ENCODE assay signal across 9 mouse cellular contexts in the genomic region with DNA sequence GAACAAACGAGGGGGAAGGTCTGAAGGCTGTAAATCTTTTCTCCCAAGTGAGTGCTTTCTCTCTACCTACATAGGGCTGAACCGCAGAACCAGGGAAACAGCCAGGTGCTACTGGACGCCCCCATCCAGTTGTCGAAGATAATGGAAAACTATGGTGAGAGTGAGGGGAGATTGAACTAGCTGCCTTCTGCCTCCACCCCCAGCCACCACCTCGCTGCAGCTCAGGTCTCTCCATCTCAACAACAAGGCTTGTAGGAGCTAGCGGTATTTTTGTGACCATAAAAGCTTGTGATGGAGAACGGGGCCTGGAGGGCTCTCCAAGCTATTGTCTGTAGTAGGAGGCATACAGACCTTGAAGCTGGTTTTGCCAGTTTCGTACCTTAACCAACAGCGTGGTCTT. TPM values are rescaled to one million over a fixed set of nuclear protein-coding genes. Genes with fewer than 3 reads are reported as not detected.
A peak's percentile ranks its signal among the peaks of the same experiment; 100 is the strongest.
DNase-seq lines count a peak whose midpoint lies in the region; ATAC-seq and TF ChIP-seq lines count a peak whose summit lies in the region.
"Had no signal": no experiment of that assay in that cellular context is flagged by ENCODE, and none has a peak within 500 bp of the region (broad histone marks: within the 10 kb centered on the region; RNA-seq: fewer than 3 reads in every experiment).

No protein-coding gene starts in this region.

- no peak for DNase-seq in heart, embryonic 10.5 days (ENCODE audit: low spot score)
- no peak for DNase-seq in heart, postnatal 10 days
- DNase-seq in embryo, embryonic 9.5 days (ENCODE audit: extremely low spot score): no peak
- DNase-seq in left cerebral cortex, postnatal 14 days (ENCODE audit: low spot score in 2 of 2): no peak

- peak overlapping the region; percentile 85 for H3K4me3 ChIP-seq in heart, embryonic 10.5 days
- H3K4me3 ChIP-seq in E14TG2a.4 (replicated peaks; ENCODE audit: low read length): peak overlapping the region; percentile 97
- H3K4me3 ChIP-seq in forebrain, embryonic 16.5 days (replicated peaks; ENCODE audit: low read length): peak overlapping the region; percentile 77
- H3K4me3 ChIP-seq in liver, embryonic 15.5 days (replicated peaks): peak overlapping the region; percentile 84

- H3K4me1 ChIP-seq in heart, embryonic 10.5 days: peaks cover 16% of the 10 kb centered on the region
- H3K4me1 ChIP-seq in E14TG2a.4 (replicated peaks; ENCODE audit: low read depth, low read length): peaks cover 43% of the 10 kb centered on the region
- H3K4me1 ChIP-seq in forebrain, embryonic 16.5 days (replicated peaks; ENCODE audit: control insufficient read depth, insufficient read depth, low read length): peaks cover 14% of the 10 kb centered on the region
- peaks cover 32% of the 10 kb centered on the region for H3K4me1 ChIP-seq in liver, embryonic 15.5 days (replicated peaks)

- TF ChIP-seq CTCF in E14TG2a.4 (conservative IDR thresholded peaks at IDR 0.05; ENCODE audit: low read length): no peak

- ATAC-seq in forebrain, embryonic 16.5 days: no peak
- ATAC-seq in liver, embryonic 15.5 days (ENCODE audit: insufficient read depth): no peak
- no peak for ATAC-seq in monocyte, adult 5-6 weeks (replicated peaks; ENCODE audit: insufficient number of reproducible peaks, low FRiP score, low TSS enrichment, poor library complexity, severe bottlenecking)

- peak overlapping the region; percentile 89 for H3K27ac ChIP-seq in heart, embryonic 10.5 days
- no peak overlapping the region for H3K27ac ChIP-seq in forebrain, embryonic 16.5 days (ENCODE audit: low read length)
- H3K27ac ChIP-seq in liver, embryonic 15.5 days (replicated peaks): peak overlapping the region; percentile 69

- 48% methylated on average over 9 of the region's 9 CpGs for WGBS in heart, embryonic 10.5 days
- 53% methylated on average over 9 of the region's 9 CpGs for WGBS in forebrain, embryonic 16.5 days
- whole genome bisulfite sequencing in liver, embryonic 15.5 days (ENCODE audit: insufficient replicate concordance): 42% methylated on average over 9 of the region's 9 CpGs

- intact Hi-C loops in heart, postnatal 10 days (cut with DNase I): loop anchor here (5.0 kb wide), 1 partner anchor 42 kb away; no protein-coding TSS in a partner anchor
- intact Hi-C loops in left cerebral cortex, postnatal 14 days (cut with DNase I): loop anchor here (5.0 kb wide), 1 partner anchor 42 kb away; no protein-coding TSS in a partner anchor

- H3K27me3 ChIP-seq in heart, embryonic 10.5 days (ENCODE audit: insufficient read depth, poor library complexity, severe bottlenecking): no peaks in the 10 kb centered on the region
- no peaks in the 10 kb centered on the region for H3K27me3 ChIP-seq in E14TG2a.4 (ENCODE audit: insufficient read depth, low read length)
- no peaks in the 10 kb centered on the region for H3K27me3 ChIP-seq in forebrain, embryonic 16.5 days (replicated peaks; ENCODE audit: control insufficient read depth, insufficient read depth, low read length)
- no peaks in the 10 kb centered on the region for H3K27me3 ChIP-seq in liver, embryonic 15.5 days

- peak overlapping the region; percentile 82 for H3K9ac ChIP-seq in forebrain, embryonic 16.5 days (replicated peaks; ENCODE audit: low read depth, low read length)
- H3K9ac ChIP-seq in liver, embryonic 15.5 days: peak overlapping the region; percentile 75

- H3K4me2 ChIP-seq in forebrain, embryonic 16.5 days (ENCODE audit: low read length): peak overlapping the region; percentile 90
- H3K4me2 ChIP-seq in liver, embryonic 15.5 days: peak overlapping the region; percentile 85

- H3K36me3 ChIP-seq in heart, embryonic 10.5 days: peaks cover 65% of the 10 kb centered on the region
- peaks cover 70% of the 10 kb centered on the region for H3K36me3 ChIP-seq in E14TG2a.4 (ENCODE audit: insufficient read depth, low read length)
- H3K36me3 ChIP-seq in forebrain, embryonic 16.5 days (ENCODE audit: control insufficient read depth, insufficient read depth): peaks cover 29% of the 10 kb centered on the region
- peaks cover 63% of the 10 kb centered on the region for H3K36me3 ChIP-seq in liver, embryonic 15.5 days (replicated peaks)

- H3K9me3 ChIP-seq in heart, embryonic 10.5 days: no peaks in the 10 kb centered on the region
- no peaks in the 10 kb centered on the region for H3K9me3 ChIP-seq in E14TG2a.4 (ENCODE audit: low read length)
- H3K9me3 ChIP-seq in forebrain, embryonic 16.5 days (ENCODE audit: control insufficient read depth, low read length): no peaks in the 10 kb centered on the region
- H3K9me3 ChIP-seq in liver, embryonic 15.5 days (replicated peaks): no peaks in the 10 kb centered on the region

RNA-seq across cellular contexts. Expression of a gene that starts 0.8 kb away (rescaled TPM):
- 49.9 and 51.7 TPM in 2 replicates for polyA plus RNA-seq in heart, embryonic 10.5 days (2016; fragmentation: Nextera tagmentation; extraction: Ambion mirVana)
- 10 to 100 TPM; 62.9 to 66.2 TPM for total RNA-seq in heart, postnatal 10 days (2021)
- 77.8 and 84.6 TPM in 2 replicates for polyA plus RNA-seq in forebrain, embryonic 16.5 days (2015; fragmentation: Nextera tagmentation; extraction: Ambion mirVana)
- 24.6 and 28.4 TPM in 2 replicates for polyA plus RNA-seq in liver, embryonic 15.5 days (2015; fragmentation: Nextera tagmentation; extraction: Ambion mirVana)
- total RNA-seq in left cerebral cortex, postnatal 14 days (2021): 10 to 100 TPM; 82.9 to 86.5 TPM
- total RNA-seq in monocyte, adult 5-6 weeks (2017): 56.4 to 86.6 TPM (median 76.3 TPM) in 3 replicates

RNA-seq across cellular contexts. Expression of a gene that starts 13.9 kb away (rescaled TPM):
- 529 and 565 TPM in 2 replicates for polyA plus RNA-seq in heart, embryonic 10.5 days (2016; fragmentation: Nextera tagmentation; extraction: Ambion mirVana)
- total RNA-seq in heart, postnatal 10 days (2021): 100 to 1,000 TPM; 253 to 284 TPM
- polyA plus RNA-seq in forebrain, embryonic 16.5 days (2015; fragmentation: Nextera tagmentation; extraction: Ambion mirVana): 1,152 and 1,198 TPM in 2 replicates
- polyA plus RNA-seq in liver, embryonic 15.5 days (2015; fragmentation: Nextera tagmentation; extraction: Ambion mirVana): 386 and 395 TPM in 2 replicates
- 100 to 1,000 TPM; 917 to 964 TPM for total RNA-seq in left cerebral cortex, postnatal 14 days (2021)
- total RNA-seq in monocyte, adult 5-6 weeks (2017): 128 to 192 TPM (median 148 TPM) in 3 replicates

RNA-seq across cellular contexts. Expression of a gene that starts 32.4 kb away (rescaled TPM):
- 24.0 and 28.6 TPM in 2 replicates for polyA plus RNA-seq in heart, embryonic 10.5 days (2016; fragmentation: Nextera tagmentation; extraction: Ambion mirVana)
- 10 to 100 TPM; 60.7 to 61.7 TPM for total RNA-seq in heart, postnatal 10 days (2021)
- polyA plus RNA-seq in forebrain, embryonic 16.5 days (2015; fragmentation: Nextera tagmentation; extraction: Ambion mirVana): 30.6 and 37.0 TPM in 2 replicates
- 3.8 and 4.8 TPM in 2 replicates for polyA plus RNA-seq in liver, embryonic 15.5 days (2015; fragmentation: Nextera tagmentation; extraction: Ambion mirVana)
- 10 to 100 TPM; 82.2 to 86.1 TPM for total RNA-seq in left cerebral cortex, postnatal 14 days (2021)
- 2.7 to 8.4 TPM (median 5.5 TPM) in 3 replicates for total RNA-seq in monocyte, adult 5-6 weeks (2017)

RNA-seq across cellular contexts. Expression of a gene that starts 40.1 kb away (rescaled TPM):
- 0.21 and 0.57 TPM in 2 replicates for polyA plus RNA-seq in heart, embryonic 10.5 days (2016; fragmentation: Nextera tagmentation; extraction: Ambion mirVana)
- 1 to 10 TPM in 1 of 2 experiments, under 1 TPM in 1; 0.30 to 1.0 TPM for total RNA-seq in heart, postnatal 10 days (2021)
- 5.4 and 7.3 TPM in 2 replicates for polyA plus RNA-seq in forebrain, embryonic 16.5 days (2015; fragmentation: Nextera tagmentation; extraction: Ambion mirVana)
- 0.21 and 0.33 TPM in 2 replicates for polyA plus RNA-seq in liver, embryonic 15.5 days (2015; fragmentation: Nextera tagmentation; extraction: Ambion mirVana)
- total RNA-seq in left cerebral cortex, postnatal 14 days (2021): 10 to 100 TPM; 58.6 to 63.8 TPM
- not detected in 3 replicates for total RNA-seq in monocyte, adult 5-6 weeks (2017)
- total RNA-seq: common myeloid progenitor, adult 5-6 weeks had no signal

RNA-seq across cellular contexts. Expression of a gene that starts 50.5 kb away (rescaled TPM):
- 107 and 125 TPM in 2 replicates for polyA plus RNA-seq in heart, embryonic 10.5 days (2016; fragmentation: Nextera tagmentation; extraction: Ambion mirVana)
- total RNA-seq in heart, postnatal 10 days (2021): 10 to 100 TPM; 52.7 to 54.2 TPM
- 104 and 107 TPM in 2 replicates for polyA plus RNA-seq in forebrain, embryonic 16.5 days (2015; fragmentation: Nextera tagmentation; extraction: Ambion mirVana)
- 44.1 and 48.7 TPM in 2 replicates for polyA plus RNA-seq in liver, embryonic 15.5 days (2015; fragmentation: Nextera tagmentation; extraction: Ambion mirVana)
- 10 to 100 TPM; 55.0 to 57.6 TPM for total RNA-seq in left cerebral cortex, postnatal 14 days (2021)
- 41.2 to 57.3 TPM (median 43.4 TPM) in 3 replicates for total RNA-seq in monocyte, adult 5-6 weeks (2017)
